Mouse (Mus musculus): Measurements from ENCODE around the gene Nelfe. TPM values are rescaled to one million over a fixed set of nuclear protein-coding genes. Genes with fewer than 3 reads are reported as not detected.
"Not testable (repeated sequence)": the region's sequence is repeated elsewhere in the genome, so short reads cannot be mapped to it uniquely, and the experiment has no call there.

Nelfe gene
- 10 to 100 TPM; 33.2 to 44.8 TPM for polyA plus RNA-seq (2017; shearing (Covaris generic))

DNA sequence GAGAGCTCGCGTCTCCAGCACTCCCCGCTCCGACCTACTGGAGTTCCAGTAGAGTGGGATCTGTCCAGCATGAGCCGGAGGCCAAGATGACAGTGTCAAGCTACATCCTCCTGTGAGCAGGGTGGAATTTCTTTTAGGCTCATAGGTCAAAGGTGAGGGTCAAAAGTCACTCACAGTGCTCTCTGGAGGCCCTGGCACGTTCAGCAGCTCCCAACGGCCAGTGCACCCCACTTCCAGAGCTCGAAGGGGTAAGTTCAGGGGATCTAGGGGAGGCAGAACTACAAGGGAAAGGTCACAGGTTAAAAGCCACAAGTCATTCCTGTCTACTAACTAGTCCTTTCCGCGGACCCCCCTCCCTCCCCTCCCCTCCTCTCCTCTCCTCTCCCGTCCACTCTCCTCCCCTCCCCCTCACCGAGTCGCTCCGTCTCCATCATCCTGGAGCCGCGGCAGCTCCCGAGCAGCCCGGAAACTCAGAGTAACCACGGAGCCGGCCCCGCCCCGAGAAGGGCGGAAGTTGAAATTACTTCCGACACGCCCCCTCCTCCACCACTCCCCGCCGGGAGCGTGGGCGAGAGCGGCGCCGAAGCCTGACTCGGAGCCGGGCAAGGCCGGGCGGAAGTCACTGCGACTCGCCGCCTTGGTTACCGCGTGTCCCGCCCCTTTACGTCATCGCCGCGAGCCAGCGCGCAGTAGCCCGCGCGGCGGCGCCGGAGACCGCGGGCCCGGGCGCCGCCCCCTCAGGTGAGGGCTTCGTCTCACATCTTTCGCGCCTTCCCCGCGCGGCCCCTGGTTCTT, at the start of gene Nelfe, which contains the start of gene Skiv2l:
TSS of gene Nelfe (plus strand) at position 670 of the 795 bp plus-strand sequence.
TSS of gene Skiv2l (minus strand) at position 489 of the 795 bp plus-strand sequence.
- ATAC-seq = peak; percentile 98

DNA sequence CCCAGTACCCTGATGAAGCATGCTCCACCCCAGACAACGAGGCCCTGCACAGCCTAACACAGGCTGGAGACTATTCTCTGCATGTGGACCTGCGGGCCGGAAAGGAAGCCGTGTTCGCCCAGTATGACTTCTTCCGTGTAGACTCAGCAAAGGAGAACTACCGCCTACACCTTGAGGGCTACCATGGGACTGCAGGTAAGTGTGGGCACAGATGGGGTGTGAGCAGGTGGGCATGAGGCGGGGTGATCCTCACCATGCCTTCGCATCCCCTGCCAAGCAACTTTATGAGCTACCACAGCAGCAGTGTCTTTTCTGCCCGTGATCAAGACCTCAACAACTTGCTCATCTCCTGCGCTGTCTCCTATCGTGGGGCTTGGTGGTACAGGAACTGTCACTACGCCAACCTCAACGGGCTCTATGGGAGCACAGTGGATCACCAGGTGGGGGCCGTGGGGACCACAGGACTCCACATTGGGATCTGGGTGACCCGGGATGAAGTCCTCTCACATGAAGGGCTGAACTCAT, 49.3 kb upstream of the Nelfe start:
- not testable (repeated sequence) for ATAC-seq

GRCm38 (mm10) chr17:34802756-34803155, 47.4 kb upstream of the Nelfe start:
- not testable (repeated sequence) for ATAC-seq

DNA sequence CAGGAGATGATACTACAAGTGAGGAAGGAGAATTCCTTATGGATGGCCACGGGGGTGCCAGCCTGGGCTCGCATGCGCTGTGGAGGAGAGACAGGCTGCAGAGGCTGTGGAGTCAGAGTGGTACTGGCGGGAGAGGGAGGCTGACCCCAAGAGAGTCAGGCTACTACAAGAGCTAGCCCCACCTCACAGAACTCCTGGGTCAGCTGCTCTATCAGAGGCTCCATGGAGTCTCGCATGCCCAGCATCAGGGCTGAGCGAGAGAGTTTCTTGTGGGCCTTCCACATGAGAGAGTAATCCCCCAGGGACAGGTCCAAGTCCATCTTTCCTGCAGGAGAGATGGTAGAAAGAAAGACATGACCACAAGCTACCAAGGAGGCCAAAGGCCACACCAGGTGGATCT, 46.8 kb upstream of the Nelfe start:
- ATAC-seq = not testable (repeated sequence)

GRCm38 (mm10) chr17:34804301-34804700, 45.9 kb upstream of the Nelfe start, which contains the start of gene Cyp21a1:
Gene Cyp21a1 (minus strand): TSS chr17:34804561.
- ATAC-seq = not testable (repeated sequence)

- no peak for ATAC-seq
These were observed 45.2 kb upstream of the Nelfe start for GRCm38 (mm10) chr17:34804871-34805562.

DNA sequence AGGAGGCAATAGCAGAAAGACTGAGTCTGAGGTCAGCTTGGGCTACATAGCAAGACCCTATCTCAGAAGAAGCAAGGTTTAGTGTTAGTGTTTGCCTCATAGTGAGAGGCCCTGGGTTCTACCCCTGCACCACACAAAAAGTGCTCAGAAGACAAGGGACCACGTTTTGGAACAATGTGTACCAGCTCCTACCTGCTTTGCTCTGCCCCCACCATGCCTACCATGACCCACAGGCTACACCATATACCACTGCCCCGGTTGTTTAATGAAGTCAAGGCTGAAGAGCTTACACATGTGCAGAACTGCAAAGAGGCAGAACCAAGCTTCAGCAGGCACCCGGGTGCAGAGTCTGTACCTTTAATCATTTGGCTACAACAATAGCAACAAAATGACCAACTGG, 43.0 kb upstream of the Nelfe start:
- ATAC-seq = no peak

GRCm38 (mm10) chr17:34808599-34809205, 41.5 kb upstream of the Nelfe start:
- no peak for ATAC-seq

DNA sequence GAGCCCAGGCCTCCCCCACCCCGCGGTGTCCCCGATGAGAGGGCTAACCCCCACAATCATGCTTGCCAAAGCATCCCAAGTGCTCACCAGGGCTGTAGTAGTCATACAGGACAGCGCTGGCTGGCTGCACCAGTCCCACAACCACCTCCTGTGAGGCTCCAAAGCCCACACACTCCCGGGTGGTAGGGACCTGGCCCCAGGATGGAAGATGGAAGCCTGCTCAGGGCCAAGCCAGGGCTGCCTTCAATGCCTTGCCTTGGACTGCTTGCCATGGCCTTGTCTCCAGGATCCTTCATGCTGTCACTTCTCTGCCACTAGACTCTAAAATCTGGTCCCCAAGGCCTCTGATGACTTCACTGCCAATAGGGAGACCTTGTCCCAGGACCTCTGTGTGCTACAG, 39.8 kb upstream of the Nelfe start:
- not testable (repeated sequence) for ATAC-seq

GRCm38 (mm10) chr17:34810811-34811210, 39.4 kb upstream of the Nelfe start:
- not testable (repeated sequence) for ATAC-seq

GRCm38 (mm10) chr17:34811275-34811674, 38.9 kb upstream of the Nelfe start:
- no peak for ATAC-seq

GRCm38 (mm10) chr17:34813747-34814146, 36.4 kb upstream of the Nelfe start:
- ATAC-seq = not testable (repeated sequence)

DNA sequence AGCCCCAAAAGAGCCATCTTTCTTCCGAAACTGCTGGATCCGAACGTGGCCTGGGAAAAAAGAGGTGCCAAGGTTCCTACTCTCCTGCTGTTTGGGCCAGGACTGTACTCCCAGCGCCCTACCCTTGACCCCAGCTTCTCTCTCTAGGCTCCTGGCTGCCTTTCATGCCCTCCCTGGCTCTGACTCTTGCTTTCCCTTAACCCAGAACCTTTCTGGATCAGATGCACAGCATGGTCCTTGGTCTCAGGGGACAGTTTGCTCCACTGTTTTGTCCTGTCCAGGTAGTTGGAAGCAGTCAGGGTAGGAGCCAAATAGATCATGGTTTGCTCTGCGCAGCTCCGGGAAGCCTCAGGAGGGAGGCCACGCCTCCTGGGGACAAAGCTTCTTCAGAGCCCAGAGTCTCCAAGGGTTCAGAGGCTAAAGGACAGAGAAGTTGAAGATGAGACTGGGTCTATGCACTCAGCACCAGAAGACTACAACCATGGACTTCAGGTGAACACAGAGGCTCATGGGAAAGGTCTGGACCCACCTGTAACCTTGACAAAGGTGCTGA, 35.3 kb upstream of the Nelfe start:
- ATAC-seq = no peak

DNA sequence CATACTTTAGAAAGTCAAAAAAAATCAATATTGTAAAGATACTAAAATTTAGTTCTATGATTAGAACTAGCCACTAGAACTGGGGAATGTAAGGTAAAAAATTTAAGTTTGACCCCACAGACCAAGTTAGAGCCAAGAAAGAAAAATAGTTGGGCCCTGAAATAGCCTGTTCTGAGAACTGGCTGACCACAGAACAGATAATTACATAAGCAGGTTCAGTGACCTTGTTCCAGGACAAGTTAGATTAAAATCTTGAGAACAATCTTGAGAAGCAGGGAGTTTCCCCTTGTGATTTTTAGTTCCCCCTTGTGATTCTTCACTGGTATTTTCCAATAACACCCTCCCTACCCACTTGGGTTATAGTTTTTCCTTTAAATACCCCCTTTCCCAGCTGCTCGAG, 19.4 kb upstream of the Nelfe start:
- ATAC-seq = not testable (repeated sequence)

GRCm38 (mm10) chr17:34836155-34836855, 13.9 kb upstream of the Nelfe start:
- peak; percentile 36 for ATAC-seq

GRCm38 (mm10) chr17:34836856-34837221, 13.4 kb upstream of the Nelfe start, which contains the start of the genes Stk19 and Dxo:
Gene Stk19 (minus strand): TSS chr17:34836945.
Gene Dxo (plus strand): TSS chr17:34837019.
- ATAC-seq = peak; percentile 96

DNA sequence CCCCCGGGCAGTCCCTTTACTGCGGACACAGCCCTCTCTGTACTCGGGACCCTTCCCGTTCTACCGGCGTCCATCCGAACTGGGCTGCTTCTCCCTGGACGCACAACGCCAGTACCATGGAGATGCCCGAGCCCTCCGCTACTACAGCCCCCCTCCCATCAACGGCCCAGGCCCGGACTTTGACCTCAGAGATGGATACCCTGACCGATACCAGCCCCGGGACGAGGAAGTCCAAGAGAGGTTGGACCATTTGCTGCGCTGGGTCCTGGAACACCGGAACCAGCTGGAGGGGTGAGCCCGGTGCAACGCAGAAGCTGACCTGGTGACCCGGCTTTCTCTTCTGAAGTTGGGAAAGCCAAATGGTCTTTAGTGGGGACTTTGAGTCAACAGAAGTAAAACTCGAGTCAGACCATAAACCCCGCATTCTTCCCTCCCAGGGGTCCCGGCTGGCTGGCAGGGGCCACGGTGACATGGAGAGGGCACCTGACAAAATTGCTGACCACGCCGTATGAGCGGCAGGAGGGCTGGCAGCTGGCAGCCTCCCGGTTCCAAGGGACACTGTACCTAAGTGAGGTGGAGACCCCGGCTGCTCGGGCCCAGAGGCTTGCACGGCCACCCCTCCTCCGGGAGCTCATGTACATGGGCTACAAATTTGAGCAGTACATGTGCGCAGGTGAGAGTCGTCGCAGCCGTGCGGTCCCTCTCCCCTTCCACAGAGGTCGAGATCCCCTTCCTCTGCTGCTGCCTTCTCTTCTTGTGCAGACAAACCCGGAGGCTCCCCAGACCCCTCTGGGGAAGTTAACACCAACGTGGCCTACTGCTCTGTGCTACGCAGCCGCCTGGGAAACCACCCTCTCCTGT, 12.5 kb upstream of the Nelfe start:
- peak; percentile 8 for ATAC-seq

DNA sequence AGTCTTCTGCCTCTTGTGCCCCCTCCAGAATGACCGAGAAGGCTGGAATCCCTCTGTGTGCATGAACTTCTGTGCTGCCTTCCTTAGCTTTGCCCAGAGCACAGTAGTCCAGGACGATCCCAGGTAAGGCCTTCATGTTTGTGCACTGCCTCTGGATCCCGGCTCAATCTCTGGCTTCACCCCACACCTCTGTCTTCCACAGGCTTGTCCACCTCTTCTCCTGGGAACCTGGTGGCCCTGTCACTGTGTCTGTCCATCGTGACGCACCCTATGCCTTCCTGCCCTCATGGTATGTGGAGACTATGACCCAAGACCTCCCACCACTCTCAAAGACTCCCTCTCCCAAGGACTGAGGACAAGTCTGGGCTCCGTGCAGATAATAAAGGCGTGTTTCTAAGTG, 11.4 kb upstream of the Nelfe start:
- no peak for ATAC-seq

DNA sequence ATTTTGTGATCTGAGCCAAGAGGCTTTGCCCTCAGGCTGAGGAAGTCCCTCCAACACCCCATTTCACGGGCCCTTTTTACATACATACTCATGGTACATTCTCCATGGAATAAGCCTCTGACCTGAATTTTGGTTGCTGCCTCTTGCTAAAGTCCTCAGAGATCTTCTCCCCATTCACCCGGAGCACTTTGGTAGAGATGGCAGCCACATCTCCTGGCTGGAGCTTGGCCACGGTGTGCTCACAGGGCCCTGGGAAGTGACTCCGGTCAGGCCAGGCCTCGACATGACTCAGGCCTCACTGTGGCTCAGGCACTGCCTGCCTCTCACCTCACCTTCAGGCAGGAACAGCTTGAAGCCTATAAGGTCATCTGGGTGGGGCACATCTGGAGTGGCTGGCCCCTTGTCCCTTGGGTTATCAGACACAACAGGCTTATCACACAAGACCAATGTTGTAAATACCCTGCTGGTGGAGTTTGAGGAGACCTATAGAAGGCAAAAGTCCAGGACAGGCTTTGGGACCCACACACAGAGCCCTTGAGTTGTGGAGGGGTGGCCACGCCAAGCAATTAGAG, 9.4 kb upstream of the Nelfe start:
- ATAC-seq = no peak

GRCm38 (mm10) chr17:34844884-34845283, 5.3 kb upstream of the Nelfe start:
- ATAC-seq = no peak

- no peak for ATAC-seq
These were observed 3.0 kb upstream of the Nelfe start for GRCm38 (mm10) chr17:34847192-34847591.

Data from CD4-positive, CD25-positive, alpha-beta regulatory T cell, adult 4 months (primary cell).